Mouse (Mus musculus) lung, postnatal 4 days (tissue): ENCODE measurements around the gene Galm.
A peak's percentile ranks its signal among the peaks of the same experiment; 100 is the strongest.

Experiments
- DNase-seq, 2 experiments: peaks; one replicate each; pipeline ENCODE4 v3.0.0; 2021

The Galm gene

DNA sequence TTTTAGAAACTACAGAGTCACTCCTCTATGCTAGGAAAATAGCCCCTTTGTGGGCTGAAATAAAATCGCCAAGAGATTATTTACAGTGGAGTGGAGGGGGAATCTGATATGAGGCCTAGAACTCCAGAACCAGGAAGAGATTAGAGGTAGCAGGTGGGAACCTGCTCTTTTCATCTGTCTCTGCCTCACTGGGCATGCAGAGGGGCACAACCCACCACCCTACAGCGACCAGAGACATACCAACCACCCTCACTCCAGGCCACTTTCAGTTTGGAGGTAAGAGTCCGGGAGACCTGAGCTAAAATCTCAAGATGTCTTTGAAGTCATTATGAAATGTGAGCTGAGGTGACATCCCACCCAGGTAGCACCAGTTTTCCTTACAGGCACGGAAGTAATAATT, 2.1 kb downstream of the Galm start:
- DNase-seq = no peak

DNA sequence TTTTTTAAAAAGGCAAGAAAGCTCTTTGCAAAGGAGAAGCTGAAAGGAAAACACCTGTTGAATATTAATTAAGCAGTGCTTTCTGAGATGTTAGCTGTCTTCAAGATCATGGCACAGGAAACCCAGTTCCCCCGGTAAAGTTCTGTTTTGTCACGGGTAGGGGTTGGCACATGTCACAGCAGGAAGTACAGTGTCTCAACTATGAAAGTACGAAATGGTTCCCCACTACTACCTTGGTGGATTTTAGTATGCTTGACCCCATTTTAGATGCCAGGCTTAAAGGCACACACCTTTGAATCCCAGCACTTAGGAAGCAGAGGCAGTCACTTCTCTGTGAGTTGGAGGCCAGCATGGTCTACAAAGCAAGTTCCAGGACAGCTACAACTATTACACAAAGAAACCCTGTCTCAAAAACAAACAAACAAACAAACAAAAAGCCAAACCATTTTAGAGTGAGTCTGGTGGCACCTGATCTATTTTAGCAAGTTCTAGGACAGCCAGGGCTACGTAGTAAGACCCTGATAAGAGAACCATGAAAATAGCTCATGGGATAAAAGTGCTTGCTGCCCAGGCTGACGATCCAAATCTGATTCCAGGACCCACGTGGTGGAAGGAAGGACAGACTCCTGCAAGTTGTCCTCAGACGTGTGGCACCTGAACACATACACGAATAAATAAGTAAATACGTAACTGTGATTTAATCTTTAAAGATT, 3.6 kb downstream of the Galm start:
- DNase-seq = no peak

DNA sequence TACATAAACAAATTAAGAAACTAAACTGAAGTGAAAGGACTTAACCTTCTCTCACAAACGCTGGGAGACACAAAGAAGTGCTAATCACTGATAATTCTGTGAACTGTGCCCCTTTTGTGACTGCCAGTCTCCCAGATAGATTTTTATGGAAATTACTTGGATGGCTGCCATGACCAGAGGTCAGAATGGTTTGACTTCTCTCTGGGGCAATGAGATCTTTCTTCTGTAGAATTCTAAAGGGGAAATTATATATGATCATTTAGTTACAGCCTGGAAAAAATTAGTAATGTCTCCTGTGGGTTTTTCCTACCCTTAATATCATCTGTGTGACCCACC, 4.1 kb downstream of the Galm start:
- DNase-seq = no peak

DNA sequence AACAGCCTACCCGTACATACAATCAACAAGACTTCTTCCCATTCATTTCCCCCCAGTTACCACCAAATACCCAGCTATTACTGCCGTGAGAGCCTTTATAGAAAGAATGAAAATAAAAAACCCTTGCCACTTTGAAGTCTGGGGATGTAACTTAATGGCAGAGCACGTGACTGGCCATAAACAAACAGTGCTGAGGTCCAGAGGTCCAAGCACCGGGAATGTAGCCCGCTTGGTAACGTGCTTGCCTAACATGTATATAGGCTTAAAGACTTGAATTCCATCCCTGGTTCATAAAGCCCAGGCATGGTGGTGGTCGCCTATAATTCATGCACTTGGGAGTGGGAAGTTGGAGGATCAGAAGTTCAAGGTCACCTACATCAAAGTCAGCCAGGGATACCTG, 4.6 kb downstream of the Galm start:
- no peak for DNase-seq

DNA sequence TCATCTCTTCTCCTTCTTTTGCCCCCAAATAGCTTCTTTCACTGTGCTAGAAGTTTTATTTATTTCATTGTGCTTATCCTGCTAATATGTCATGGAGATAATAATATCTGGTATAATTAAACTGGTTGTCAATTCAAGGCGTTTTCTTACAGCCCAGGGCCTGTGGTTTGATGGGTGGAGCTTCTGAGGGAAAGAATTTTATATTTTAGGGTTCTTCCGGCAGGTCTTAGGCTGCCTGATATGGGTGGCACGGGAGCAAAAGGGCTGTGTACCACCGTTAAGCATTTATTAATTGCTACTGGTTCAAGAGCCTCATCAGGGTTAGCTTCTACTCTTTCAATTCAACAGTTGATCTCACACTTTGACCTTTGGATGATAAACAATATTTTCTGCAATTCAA, 5.2 kb downstream of the Galm start:
- no peak for DNase-seq

DNA sequence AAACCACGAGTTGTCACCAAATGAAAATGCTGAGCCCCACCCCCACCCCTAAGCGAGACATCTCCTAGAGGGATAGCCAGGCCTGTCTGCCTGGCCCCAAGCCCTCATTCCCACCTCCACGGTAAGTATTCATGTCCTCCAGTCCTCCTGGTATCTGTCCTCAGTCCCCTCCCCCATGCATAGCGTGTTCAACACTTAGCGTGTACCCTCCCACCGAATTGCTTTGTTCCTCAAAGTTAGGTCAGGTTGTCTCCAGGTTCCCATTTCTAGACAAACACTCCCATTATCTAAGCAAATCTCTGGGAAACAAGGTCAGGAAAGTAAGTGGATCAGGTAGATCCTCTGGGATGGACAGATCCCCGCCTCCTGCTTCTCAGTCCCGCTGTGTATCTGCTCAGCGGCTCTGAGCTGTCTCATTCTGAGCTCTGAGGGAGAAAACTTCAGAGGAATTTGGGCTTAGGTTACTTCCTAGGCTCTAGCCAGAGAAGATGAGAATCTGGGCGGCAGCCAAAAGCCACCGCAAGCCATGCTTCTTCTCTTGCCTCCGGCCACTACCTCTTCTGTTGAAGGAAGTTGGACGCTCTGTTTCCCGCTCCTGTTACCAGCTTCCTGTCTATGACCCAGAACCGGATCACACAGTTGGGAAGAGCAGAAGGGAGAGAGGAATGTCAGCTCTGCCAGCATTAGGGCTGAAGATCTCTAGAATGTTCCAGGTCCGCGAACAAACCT, 11.3 kb downstream of the Galm start:
- peak; percentile 61 to 66 for DNase-seq

DNA sequence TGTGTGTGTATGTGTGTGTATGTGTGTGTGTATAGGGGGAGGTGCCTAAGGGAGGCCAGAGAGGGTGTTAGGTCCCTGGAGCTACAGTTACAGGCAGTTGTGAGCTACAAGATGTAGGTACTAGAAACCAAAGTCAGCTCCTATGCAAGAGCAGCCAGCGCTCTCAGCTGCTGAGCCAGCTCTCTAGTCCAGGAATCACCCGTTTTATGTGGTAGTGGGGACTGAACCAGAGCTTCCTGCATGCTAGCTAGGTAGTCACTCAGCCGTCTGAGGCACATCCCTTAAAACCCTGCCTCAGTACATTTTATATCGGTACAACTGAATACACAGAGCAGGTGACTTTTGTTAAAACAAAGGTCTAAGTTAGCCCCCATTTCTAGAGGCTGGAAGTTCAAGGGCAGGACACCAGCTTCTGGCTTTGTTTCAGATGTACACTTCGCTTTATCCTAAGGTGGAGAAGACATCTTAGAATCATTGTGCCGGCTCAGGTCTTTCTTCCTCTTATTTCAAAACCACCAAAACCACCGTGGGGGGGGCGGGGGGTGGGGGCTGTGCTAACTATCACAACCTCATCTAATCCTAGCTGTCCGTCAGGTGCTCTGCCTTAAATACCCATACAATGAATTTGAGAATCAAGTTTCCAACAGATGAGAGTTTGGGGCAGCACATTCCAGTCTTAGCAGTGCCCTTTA, 12.6 kb downstream of the Galm start:
- no peak for DNase-seq

DNA sequence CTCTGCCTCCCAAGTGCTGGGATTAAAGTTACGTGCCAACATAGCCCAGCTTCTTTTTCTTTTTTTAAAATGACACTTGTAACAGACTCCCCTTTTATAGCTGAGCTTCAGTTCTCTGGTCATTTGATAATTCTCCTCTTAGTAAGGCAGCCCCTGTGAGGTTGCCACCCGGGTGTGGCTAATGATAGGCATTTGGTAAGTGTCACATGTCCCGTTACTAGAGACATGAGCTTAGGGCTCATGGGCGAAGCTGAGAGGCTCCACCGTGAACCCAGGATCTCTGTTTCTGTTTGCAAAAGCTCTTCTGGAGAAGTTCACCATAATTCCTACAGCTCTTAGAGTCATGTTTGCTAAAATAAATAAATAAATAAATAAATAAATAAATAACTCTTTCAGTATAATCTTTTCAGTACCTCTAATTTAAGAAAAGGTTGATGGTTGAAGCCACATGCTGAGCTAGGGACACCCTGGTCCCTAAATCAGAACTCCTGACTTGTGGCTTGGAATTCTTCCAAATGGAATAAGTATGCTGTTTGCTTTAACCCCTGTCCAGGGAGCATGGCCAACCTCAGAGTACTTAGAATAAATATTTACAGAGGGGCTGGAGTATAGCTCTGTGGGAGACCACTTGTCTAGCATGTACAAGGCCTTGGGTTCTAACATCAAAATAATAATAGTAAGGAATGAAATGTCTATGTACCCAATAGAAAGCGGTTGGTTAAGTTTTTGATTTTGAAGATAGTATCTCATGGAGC, 16.4 kb downstream of the Galm start:
- DNase-seq = no peak

DNA sequence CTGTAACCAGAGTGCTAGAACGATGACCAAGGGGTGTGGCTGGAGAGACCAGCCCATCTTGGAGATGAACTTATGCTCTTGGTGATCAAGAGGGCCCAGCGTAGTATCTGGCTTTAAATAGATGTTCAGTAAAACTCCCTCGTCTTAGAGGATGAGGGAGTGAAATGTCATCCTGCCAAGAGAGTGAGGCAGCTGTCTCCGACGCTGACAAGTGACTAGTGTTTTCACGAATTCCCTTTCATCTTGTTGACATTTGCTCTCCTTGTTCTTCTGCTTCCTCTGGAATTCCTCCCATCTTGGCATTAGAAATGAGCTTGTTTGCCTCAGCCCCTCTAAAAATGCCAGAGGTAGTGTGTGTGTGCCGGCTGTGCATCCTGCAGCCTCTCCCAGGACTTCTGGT, 17.9 kb downstream of the Galm start:
- DNase-seq = no peak

DNA sequence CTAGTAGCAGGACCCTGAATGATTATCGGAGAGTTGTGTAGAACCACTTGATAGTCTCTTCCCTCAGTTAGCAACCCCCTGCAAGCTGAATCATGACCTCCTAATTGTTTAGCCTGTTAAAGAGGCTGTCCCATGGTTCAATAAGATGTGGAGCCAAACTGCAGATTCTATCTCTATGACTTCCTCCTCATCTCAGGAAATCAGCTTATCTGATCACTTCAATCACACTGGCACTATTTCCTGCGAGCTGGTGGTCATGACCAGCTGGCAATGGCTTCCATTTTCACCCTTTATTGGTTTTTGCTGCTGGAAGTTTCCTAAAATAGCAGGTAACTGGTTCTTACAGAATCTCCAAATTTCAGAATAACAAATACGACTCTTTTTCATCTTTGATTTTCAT, 18.5 kb downstream of the Galm start:
- no peak for DNase-seq

DNA sequence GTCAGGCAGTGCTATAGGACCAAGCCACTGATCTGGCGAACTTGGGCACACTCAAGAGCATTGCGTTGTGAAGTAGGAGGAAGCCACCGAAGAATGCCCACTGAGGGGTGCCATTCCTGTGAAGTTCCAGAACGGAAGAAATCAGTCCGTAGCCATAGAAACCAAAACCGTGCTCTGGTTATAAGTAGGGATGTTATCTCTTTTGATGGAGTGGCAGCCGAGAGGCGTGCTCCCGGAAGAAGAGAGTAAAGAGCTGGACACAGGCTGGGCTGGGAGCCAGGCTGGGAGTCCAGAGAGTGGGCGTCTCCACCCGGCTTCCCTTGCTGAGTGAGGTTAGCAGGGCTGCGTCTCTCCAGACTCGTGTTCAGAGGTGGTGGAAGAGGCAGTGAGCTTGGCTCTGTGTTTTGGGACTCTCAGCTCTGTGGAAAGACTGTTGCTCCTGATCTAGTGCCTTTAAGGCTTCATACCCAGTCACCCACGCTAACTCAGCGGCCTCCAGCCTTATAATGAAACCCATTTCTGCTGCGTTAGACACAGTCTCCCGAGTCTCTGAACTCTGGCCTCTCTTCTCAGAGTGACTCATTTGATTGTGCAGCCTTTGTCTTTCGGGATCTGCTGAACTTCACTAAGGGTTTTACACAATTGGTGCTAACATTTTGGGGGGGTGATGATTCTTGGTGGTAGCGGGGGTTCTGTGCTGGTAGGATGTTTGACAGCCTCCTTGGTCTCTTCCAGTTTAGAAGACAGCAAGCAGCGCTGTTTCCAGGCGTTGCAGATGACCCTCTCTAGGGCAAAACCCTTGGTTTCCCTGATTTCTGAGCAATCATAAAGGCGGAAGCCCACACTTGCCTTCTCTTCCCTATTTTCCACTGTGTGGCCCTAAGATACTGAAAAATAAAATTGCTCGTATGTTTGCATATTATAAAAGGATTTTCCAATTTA, 21.1 kb downstream of the Galm start:
- DNase-seq = peak; percentile 85 to 92

DNA sequence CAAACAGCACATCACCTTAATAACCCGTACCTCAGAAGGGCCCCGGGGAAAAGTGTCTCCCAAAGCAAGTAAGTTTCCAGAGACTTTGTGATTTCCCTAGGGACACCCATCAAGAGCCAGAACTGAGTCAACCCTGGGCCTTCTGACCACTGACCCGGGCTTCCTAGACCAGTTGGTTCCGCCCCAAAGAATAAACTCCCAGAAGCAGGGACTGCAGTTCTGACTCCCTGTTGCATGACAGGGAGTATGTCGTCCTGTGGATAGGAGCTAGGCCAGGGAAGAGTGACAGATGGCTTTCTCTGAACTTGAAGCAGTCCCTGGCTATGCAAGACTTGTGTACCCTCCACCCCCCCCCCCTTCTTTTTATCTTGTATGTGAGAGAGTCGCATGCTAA, 21.7 kb downstream of the Galm start:
- DNase-seq = no peak

DNA sequence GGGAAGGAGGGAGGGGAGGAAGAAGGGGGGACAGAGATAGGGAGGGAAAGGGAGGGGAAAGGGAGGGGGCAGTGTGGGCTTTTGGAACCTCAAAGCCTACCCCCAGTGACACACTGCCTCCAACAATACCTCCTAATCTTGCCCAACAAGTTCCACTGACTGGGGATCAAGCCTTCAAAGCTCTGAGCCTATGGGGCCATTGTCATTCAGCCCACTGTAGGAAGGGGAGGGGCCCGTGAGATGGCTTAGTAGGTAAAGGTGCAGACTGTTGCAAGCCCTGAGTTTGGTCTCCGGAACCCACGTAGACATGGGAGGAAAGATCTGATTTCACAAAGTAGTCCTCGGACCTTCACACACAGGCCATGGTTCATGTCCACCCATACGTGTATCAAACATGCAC, 24.1 kb downstream of the Galm start:
- no peak for DNase-seq

DNA sequence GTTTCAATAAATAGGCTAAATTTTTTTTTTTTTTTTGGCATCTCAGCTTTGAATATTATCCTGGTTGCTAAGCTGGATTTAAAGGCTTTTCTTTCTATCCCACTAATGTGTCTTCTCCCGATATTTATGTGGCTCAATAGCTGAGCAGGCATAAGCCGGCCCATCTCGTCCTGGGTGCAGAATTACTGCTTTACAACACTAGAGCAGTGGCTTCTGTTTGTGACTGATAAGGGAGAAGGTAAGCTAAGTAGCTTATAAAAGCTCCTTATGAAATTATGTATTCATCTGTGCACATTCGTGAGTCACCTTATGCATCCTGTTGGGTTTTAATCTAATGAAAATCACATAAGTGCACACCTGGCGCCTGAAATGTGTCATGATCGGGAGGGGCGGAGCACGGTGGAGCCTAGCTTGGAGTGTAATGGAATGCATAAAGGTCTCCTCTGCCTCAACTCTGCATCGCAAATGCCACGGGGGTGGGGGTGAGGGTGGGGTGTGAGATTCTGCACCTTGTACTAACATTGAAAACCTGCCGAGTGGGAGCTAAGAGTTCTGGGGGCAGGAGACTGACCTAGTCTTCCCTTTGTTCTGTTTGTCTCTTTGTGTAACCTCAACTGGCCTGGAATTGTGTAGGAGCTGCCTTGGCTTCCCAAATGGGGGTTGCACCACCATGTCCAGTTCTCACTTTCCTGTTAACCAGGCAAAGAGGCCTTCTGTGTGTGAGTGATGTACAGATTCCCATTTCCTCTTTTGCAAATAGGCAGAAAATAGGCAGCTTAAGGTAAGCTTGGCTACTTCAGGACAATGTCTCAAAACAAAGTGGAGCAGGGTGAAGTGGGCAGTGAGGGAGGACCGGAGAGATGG, 25.7 kb downstream of the Galm start:
- DNase-seq = no peak

DNA sequence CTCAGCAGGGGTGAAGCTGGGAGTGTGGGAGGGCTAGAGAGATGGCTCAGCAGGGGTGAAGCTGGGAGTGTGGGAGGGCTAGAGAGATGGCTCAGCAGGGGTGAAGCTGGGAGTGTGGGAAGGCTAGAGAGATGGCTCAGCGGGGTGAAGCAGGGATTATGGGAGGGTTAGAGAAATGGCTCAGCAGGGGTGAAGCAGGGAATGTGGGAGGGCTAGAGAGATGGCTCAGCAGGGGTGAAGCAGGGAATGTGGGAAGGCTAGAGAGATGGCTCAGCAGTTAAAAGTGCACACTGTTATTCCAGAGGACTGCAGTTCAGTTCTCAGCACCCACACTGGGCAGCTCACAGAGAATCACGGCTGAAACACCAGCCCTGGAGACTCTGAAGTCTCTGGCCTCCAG, 26.4 kb downstream of the Galm start:
- no peak for DNase-seq

DNA sequence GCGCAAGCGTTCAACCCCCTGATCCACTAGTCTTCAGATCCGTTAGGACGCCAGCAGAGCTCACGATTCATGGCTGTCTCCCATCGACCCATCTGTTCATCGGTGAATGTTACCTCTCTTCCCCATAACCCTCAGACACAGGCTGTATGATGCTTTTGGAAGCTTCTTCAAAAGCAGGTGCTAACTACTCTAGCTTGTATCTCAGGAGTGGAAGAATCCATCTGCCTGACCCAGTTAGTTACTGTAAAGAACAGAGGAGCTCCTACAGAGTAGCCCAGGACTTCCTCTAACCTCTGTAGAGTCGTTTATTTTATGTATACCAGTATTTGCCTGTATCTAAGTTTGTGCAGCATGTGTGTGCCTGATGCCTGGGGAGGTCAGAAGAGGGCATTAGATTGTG, 29.6 kb downstream of the Galm start:
- DNase-seq = no peak

DNA sequence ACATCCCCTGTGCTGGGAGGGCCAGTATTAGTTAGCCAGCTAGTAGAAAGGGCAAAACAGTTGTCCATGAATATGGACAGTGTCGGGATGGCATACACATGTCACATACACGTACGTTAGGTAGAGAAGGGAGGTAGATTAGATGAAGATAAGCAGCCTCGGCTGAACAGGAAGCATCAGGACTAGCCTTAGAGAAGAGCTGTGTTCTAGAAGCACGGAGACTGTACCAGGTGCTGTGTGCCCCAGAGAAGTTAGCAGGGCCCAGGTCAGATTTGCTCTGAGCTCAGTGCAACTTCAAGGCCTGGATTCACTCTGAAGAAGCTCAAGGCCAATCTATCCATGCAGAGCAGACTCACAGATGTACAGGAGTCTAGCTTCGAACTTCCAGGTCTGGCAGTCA, 30.2 kb downstream of the Galm start:
- DNase-seq = no peak

DNA sequence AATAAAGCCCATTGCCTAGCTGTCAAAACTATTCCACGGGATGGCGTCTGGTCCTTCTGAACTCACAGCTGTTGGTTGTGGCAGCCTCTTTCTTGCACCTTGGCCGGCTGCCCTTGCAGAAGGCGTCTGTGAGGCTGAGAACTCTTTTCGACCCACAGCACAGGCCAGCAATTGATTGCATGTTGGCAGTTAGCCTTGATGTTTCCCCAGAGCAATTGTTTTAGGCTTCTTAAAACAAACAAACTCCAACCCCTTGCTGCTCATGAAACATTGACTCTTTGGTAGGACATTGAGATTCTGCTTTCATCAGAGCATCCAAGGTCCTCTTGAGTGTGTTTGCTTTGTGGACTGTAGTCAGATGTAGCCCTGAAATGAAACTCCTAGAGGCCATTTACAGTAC, 33.2 kb downstream of the Galm start:
- DNase-seq = peak; percentile 85 to 95

DNA sequence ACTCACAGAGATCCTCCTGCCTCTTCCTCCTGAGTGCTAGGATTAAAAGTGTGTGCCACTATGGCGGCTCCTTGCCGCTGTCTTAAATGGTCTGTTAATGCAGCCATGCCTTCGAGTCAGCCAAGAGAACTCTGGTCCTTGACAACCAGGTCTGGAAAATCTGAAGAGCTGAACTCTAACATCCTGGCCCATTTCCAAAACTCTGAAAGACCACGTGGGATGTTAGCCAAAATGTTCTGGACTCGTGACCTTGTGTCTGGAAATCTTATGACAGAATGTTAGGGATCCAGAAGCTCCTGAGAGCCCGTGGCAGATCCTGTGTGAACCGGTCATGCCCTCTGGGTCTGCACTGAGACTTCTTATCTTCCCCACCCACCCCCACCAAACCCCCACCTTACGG, 36.7 kb downstream of the Galm start:
- DNase-seq = no peak

DNA sequence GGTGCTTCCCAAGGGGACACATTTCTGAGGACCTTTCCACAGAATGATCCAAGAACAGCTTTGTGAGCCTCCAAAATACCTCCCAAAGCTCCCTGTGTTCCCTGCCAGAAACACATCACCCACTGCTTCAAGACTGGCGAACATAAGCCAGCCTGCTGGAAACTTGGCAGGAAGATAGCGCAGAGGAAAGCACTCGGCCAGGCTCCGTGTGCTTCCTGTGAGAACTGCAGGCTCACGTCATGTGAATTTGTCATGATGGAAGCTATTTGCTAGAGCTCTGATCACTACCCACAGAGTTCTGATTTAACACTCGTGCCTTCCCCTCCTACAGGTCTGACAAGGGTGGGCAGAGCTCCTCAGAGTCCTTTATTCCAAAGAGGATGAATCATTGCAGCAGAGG, 38.5 kb downstream of the Galm start:
- peak in 1 of 2 experiments; percentile 63 for DNase-seq

DNA sequence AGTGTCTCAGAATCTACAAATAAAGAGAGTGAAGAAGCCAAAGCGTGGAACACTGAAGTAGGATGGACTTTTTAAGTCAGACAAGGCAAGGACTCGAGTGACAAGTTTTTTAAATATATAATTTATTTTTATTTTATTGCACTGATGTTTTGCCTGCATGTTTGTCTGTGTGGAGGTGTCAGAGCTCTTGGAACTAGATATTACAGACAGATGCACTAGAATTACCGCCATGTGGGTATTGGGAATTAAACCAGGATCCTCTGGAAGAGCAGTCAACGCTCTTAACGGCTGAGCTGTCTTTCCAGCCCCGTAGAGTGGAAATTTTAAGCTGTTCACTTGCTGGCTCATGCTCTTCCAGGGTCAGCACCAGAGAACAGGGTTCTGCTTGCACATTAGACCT, 39.1 kb downstream of the Galm start:
- DNase-seq = no peak
